Mouse (Mus musculus): Measurements from ENCODE around the gene Jakmip3. TPM values are rescaled to one million over a fixed set of nuclear protein-coding genes. Genes with fewer than 3 reads are reported as not detected.

Gene Jakmip3
- polyA plus RNA-seq, 1 experiment from 2014 or later = not detected

DNA sequence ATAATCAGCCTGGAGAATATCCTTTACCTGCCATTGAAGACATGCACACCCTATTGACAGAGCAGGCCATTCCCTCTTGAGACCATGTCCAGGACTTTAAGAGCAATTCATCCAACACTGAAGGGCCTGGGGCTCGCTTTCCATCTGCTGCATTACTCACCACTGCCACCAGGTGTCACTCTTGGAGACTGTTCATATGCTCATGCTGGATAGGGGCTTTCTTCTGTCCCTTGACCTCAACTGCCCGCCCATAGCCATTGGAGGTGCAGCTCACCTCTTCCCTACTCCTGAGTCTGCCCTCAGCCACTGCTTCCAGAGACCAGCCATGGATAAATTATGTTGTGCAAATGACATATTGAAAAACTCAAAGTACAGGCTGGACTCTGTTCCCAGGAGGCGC, 70.5 kb downstream of the Jakmip3 start:
- Histone ChIP-seq H3K4me2 (no peak overlapping the region), H3K36me3 (ENCODE audit: insufficient read depth) (no peaks in the 10 kb centered on the region), H3K27me3 (ENCODE audit: insufficient read depth, low read length) (no peaks in the 10 kb centered on the region), H3K4me1 (ENCODE audit: insufficient read depth) (no peaks in the 10 kb centered on the region), H3K9ac (no peak overlapping the region), H3K4me3 (ENCODE audit: low read depth, low read length) (no peak overlapping the region), H3K9me3 (ENCODE audit: low read depth, low read length) (no peaks in the 10 kb centered on the region), H3K27ac (ENCODE audit: low read depth) (no peak overlapping the region)
- WGBS = 36% methylated on average over 3 of the region's 3 CpGs
- ATAC-seq (ENCODE audit: insufficient read depth) (0 out of 2 replicates have a peak, but pooled peaks have one; percentile 24), DNase-seq (peak; percentile 75)
- TF ChIP-seq CTCF (IDR thresholded peaks at IDR 0.05; ENCODE audit: low read depth) = peak; percentile 90

DNA sequence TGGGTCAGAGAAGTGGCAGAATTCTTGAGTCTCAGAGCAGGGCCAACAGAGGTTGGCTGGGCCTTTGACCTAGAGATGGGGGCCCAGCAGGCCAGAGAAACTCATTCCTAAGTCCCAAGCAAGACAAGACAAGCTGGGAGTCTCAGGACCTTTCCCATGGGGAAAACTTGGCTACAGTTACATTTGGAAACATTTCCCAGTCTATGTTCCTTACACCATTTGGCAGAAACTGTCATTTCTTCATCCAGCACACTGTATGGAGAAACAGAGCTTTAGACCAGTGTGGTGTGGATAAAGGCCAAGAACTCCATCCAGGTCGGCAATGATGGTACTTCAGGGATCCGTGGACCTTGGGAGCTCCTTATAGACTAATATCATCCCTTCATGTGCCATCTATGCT, 71.1 kb downstream of the Jakmip3 start:
- Histone ChIP-seq H3K4me3 (ENCODE audit: low read depth, low read length) (no peak overlapping the region), H3K27me3 (ENCODE audit: insufficient read depth, low read length) (no peaks in the 10 kb centered on the region), H3K4me1 (ENCODE audit: insufficient read depth) (no peaks in the 10 kb centered on the region), H3K9ac (no peak overlapping the region), H3K36me3 (ENCODE audit: insufficient read depth) (no peaks in the 10 kb centered on the region), H3K4me2 (no peak overlapping the region), H3K27ac (ENCODE audit: low read depth) (no peak overlapping the region), H3K9me3 (ENCODE audit: low read depth, low read length) (no peaks in the 10 kb centered on the region)
- ATAC-seq (ENCODE audit: insufficient read depth) (no peak), DNase-seq (no peak)
- TF ChIP-seq CTCF (IDR thresholded peaks at IDR 0.05; ENCODE audit: low read depth) = no peak
- WGBS = 77% methylated on average over 2 of the region's 2 CpGs

DNA sequence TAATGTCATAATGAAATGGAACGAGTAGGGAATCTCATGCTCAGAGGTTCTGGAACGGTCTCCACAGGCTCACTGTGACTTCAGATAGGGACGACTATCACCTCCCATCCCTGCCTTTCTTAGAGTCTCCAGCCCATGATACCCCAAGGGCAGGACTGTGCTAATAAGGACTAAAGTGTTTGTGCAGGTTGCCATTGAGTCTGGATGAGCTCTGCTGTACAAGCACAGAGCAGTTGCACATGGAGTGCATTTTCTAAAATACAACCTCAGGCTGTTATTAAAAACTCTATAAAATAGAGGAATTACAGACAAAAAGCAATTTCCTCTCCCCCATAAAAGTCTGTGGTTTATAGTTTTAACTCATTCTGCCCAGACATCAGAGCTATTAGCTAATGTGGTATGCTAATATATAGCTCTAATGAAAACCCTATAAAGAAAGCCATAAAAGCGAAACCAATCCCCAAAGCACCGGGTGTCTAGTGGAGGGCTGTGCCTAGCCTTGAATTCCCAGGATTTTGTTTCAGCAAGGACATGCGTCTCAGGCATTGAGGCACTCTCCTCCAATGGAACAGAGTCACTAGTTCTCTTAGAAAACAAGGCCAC, 72.3 kb downstream of the Jakmip3 start:
- no peak overlapping the region for H3K27ac ChIP-seq (ENCODE audit: low read depth)
- no peaks in the 10 kb centered on the region for H3K9me3 ChIP-seq (ENCODE audit: low read depth, low read length)
- no peaks in the 10 kb centered on the region for H3K4me1 ChIP-seq (ENCODE audit: insufficient read depth)
- ATAC-seq (ENCODE audit: insufficient read depth) (no peak), DNase-seq (no peak)
- H3K36me3 ChIP-seq (ENCODE audit: insufficient read depth) = no peaks in the 10 kb centered on the region
- no peak overlapping the region for H3K4me3 ChIP-seq (ENCODE audit: low read depth, low read length)
- H3K4me2 ChIP-seq = no peak overlapping the region
- 76% methylated on average over 6 of the region's 6 CpGs for WGBS
- H3K27me3 ChIP-seq (ENCODE audit: insufficient read depth, low read length) = no peaks in the 10 kb centered on the region
- H3K9ac ChIP-seq = no peak overlapping the region
- no peak for TF ChIP-seq CTCF (IDR thresholded peaks at IDR 0.05; ENCODE audit: low read depth)

DNA sequence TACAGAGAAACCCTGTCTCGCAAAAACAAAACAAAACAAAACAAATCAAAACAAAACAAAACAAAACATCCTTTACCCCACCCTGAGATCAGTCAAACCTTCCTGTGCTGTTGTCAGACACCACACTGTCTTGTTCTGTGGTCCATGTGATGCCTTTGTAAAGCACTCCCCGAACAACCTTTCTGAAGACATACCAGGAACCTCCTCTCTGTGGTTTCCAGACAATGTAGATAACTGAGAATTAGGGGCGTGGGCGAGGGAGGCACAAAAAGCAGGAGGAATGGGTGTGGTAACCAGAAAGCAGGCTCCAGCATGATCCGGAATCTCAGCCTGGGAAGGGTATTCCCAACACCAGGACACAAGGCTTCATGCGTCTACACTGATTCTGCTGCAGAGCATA, 74.6 kb downstream of the Jakmip3 start:
- no peak overlapping the region for H3K9ac ChIP-seq
- no peak overlapping the region for H3K4me2 ChIP-seq
- H3K36me3 ChIP-seq (ENCODE audit: insufficient read depth) = no peaks in the 10 kb centered on the region
- ATAC-seq (ENCODE audit: insufficient read depth) (no peak), DNase-seq (no peak)
- H3K27me3 ChIP-seq (ENCODE audit: insufficient read depth, low read length) = no peaks in the 10 kb centered on the region
- TF ChIP-seq CTCF (IDR thresholded peaks at IDR 0.05; ENCODE audit: low read depth) = no peak
- H3K9me3 ChIP-seq (ENCODE audit: low read depth, low read length) = no peaks in the 10 kb centered on the region
- no peak overlapping the region for H3K27ac ChIP-seq (ENCODE audit: low read depth)
- no peak overlapping the region for H3K4me3 ChIP-seq (ENCODE audit: low read depth, low read length)
- no peaks in the 10 kb centered on the region for H3K4me1 ChIP-seq (ENCODE audit: insufficient read depth)
- WGBS = 82% methylated on average over 6 of the region's 6 CpGs

DNA sequence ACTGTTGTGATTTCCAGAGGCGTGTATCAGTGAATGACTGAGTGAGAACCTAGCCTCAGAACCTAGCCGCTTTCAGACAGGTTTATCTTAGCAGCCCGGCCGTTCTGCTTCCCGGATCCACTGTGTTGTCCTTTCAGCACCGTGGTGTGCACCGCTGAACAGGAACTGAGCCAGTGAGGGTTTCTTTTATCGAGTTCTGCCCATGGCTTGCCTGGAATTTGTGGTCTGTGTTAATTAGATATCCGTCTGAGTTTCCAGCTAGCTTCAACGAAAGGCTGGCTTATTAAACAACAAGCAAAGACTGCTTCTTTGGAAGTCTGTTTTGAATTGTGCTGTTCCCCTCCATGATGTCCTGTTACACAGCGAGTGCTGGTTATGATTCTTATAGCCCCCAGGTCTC, 75.8 kb downstream of the Jakmip3 start:
- no peak overlapping the region for H3K27ac ChIP-seq (ENCODE audit: low read depth)
- no peak for DNase-seq

DNA sequence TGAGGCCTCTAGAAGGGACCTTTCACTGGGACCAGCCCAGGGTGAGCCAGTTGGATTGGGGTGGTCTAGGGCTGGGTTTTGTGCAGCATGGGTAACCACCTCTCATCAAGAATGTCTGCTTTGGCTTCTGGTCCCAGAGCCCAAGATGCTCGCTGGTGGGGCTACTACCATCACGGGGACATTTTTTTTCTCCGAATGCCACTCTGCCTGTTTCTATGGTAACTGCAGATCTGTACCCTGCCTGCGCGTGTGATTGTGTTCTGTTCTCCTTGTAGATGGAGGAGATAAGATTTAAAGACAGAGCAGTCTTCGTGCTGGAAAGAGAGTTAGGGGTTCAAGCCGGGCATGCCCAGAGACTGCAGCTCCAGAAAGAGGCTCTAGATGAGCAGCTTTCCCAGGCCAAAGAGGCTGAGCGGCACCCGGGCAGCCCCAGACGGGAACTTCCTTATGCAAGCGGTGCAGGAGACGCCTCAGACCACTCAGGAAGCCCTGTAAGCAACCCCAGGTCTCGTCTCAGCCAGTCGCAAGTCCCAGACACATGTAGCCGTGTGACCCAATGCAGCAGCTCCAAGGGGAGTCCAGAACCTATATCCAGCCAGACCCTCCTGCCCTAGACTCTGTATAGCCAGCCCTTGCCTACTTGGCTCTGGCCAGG, 76.8 kb downstream of the Jakmip3 start:
- H3K9ac ChIP-seq = no peak overlapping the region
- H3K4me1 ChIP-seq (ENCODE audit: insufficient read depth) = no peaks in the 10 kb centered on the region
- ATAC-seq (ENCODE audit: insufficient read depth) = no peak
- DNase-seq = no peak
- no peak overlapping the region for H3K4me2 ChIP-seq
- no peak for TF ChIP-seq CTCF (IDR thresholded peaks at IDR 0.05; ENCODE audit: low read depth)
- H3K4me3 ChIP-seq (ENCODE audit: low read depth, low read length) = no peak overlapping the region
- H3K27ac ChIP-seq (ENCODE audit: low read depth) = no peak overlapping the region
- H3K27me3 ChIP-seq (ENCODE audit: insufficient read depth, low read length) = no peaks in the 10 kb centered on the region
- no peaks in the 10 kb centered on the region for H3K9me3 ChIP-seq (ENCODE audit: low read depth, low read length)
- no peaks in the 10 kb centered on the region for H3K36me3 ChIP-seq (ENCODE audit: insufficient read depth)
- WGBS = 53% methylated on average over 15 of the region's 15 CpGs

More for the DNA sequence above, 75.8 kb downstream of the Jakmip3 start:
- no peaks in the 10 kb centered on the region for H3K27me3 ChIP-seq (ENCODE audit: insufficient read depth, low read length)
- no peaks in the 10 kb centered on the region for H3K9me3 ChIP-seq (ENCODE audit: low read depth, low read length)
- WGBS = 56% methylated on average over 11 of the region's 11 CpGs
- no peak for ATAC-seq (ENCODE audit: insufficient read depth)
- TF ChIP-seq CTCF (IDR thresholded peaks at IDR 0.05; ENCODE audit: low read depth) = no peak
- no peak overlapping the region for H3K4me2 ChIP-seq
- H3K4me1 ChIP-seq (ENCODE audit: insufficient read depth) = no peaks in the 10 kb centered on the region
- H3K4me3 ChIP-seq (ENCODE audit: low read depth, low read length) = no peak overlapping the region
- H3K9ac ChIP-seq = no peak overlapping the region
- no peaks in the 10 kb centered on the region for H3K36me3 ChIP-seq (ENCODE audit: insufficient read depth)

DNA sequence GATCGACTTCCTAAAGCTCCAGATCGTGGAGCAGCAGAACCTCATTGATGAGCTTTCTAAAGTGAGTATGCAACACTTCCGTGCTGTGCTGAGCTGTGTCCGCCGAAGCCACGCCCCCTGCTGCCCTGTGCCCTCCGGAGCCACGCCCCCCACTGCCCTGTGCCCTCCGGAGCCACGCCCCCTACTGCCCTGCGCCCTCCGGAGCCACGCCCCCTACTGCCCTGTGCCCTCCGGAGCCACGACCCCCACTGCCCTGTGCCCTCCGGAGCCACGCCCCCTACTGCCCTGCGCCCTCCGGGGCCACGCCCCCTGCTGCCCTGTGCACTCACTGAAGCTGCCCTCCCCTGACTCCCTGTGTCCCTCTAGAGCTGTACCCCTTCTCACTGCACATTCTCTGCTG, 80.4 kb downstream of the Jakmip3 start:
- Histone ChIP-seq H3K4me3 (ENCODE audit: low read depth, low read length) (no peak overlapping the region), H3K27me3 (ENCODE audit: insufficient read depth, low read length) (no peaks in the 10 kb centered on the region), H3K4me1 (ENCODE audit: insufficient read depth) (no peaks in the 10 kb centered on the region), H3K4me2 (0 out of 2 replicates have a peak overlapping the region, but pooled peaks have one; percentile 5), H3K9ac (no peak overlapping the region), H3K9me3 (ENCODE audit: low read depth, low read length) (no peaks in the 10 kb centered on the region), H3K27ac (ENCODE audit: low read depth) (no peak overlapping the region), H3K36me3 (ENCODE audit: insufficient read depth) (no peaks in the 10 kb centered on the region)
- TF ChIP-seq CTCF (IDR thresholded peaks at IDR 0.05; ENCODE audit: low read depth) = no peak
- WGBS = 14% methylated on average over 20 of the region's 20 CpGs
- DNase-seq (no peak), ATAC-seq (ENCODE audit: insufficient read depth) (no peak)

Measured in lung, embryonic 14.5 days (tissue).